8 mouse cellular contexts compared by ENCODE assay signal in genomic region chr12:12260979-12261960, GRCm38 (mm10). TPM values are rescaled to one million over a fixed set of nuclear protein-coding genes. Genes with fewer than 3 reads are reported as not detected.
A peak's percentile ranks its signal among the peaks of the same experiment; 100 is the strongest.
DNase-seq lines count a peak whose midpoint lies in the region; ATAC-seq and TF ChIP-seq lines count a peak whose summit lies in the region.

No protein-coding gene starts in this region.

- TF ChIP-seq POLR2A in kidney, adult 2 months (IDR thresholded peaks at IDR 0.05; ENCODE audit: low read depth, low read length), result no peak
- no peak for TF ChIP-seq POLR2A in brain, embryonic 14.5 days (IDR thresholded peaks at IDR 0.05; ENCODE audit: borderline replicate concordance, extremely low read depth, insufficient read depth, insufficient read length, poor library complexity, severe bottlenecking)

- H3K4me2 ChIP-seq in heart, embryonic 14.5 days (ENCODE audit: low read length), result peak overlapping the region; percentile 83
- peak overlapping the region; percentile 82 for H3K4me2 ChIP-seq in liver, postnatal 0 days (ENCODE audit: low read depth, low read length)

- DNase-seq in kidney, adult 2 months, result no peak
- no peak for DNase-seq in kidney, adult 18-20 months
- DNase-seq in brain, embryonic 14.5 days (ENCODE audit: low read depth), result peak; percentile 40
- DNase-seq in liver, postnatal 0 days, result no peak
- no peak for DNase-seq in urinary bladder, postnatal 4 days (ENCODE audit: low spot score in 2 of 2)
- DNase-seq in layer of hippocampus, adult 9-11 months, result no peak

- 0 out of 2 replicates have a peak, but pooled peaks cover 3% of the 10 kb centered on the region for H3K4me1 ChIP-seq in kidney, adult 2 months (ENCODE audit: control insufficient read depth, insufficient read depth, low read length)
- H3K4me1 ChIP-seq in heart, embryonic 14.5 days (ENCODE audit: control insufficient read depth in 2 of 2, insufficient read depth in 2 of 2, low read length in 2 of 2), result peaks cover 12 to 48% of the 10 kb centered on the region in 2 experiments
- 0 out of 2 replicates have a peak, but pooled peaks cover 2% of the 10 kb centered on the region for H3K4me1 ChIP-seq in liver, postnatal 0 days (ENCODE audit: insufficient read depth)

- no peaks in the 10 kb centered on the region for H3K27me3 ChIP-seq in kidney, adult 2 months (replicated peaks; ENCODE audit: control insufficient read depth, insufficient read depth, low read length)
- no peaks in the 10 kb centered on the region for H3K27me3 ChIP-seq in heart, embryonic 14.5 days (ENCODE audit: control insufficient read depth, insufficient read depth, low read length)
- H3K27me3 ChIP-seq in liver, postnatal 0 days (ENCODE audit: insufficient read depth, low read length), result no peaks in the 10 kb centered on the region

- peak overlapping the region; percentile 64; the same call in 1 of the 2 replicates for H3K4me3 ChIP-seq in kidney, adult 2 months (ENCODE audit: insufficient read depth, low read depth, low read length)
- H3K4me3 ChIP-seq in heart, embryonic 14.5 days (ENCODE audit: control insufficient read depth in 1 of 2, insufficient read depth in 1 of 2, low read depth in 1 of 2, low read length in 2 of 2), result peak overlapping the region in 1 of 2 experiments; percentile 79; a peak in 2 of 4 replicates
- no peak overlapping the region for H3K4me3 ChIP-seq in liver, postnatal 0 days (ENCODE audit: low read depth, low read length)

- peak overlapping the region; percentile 93; the same call in 1 of the 2 replicates for H3K9ac ChIP-seq in heart, embryonic 14.5 days (ENCODE audit: low read length)
- no peak overlapping the region for H3K9ac ChIP-seq in liver, postnatal 0 days (replicated peaks)

- peak overlapping the region; percentile 47; the same call in 1 of the 2 replicates for H3K27ac ChIP-seq in kidney, adult 2 months (ENCODE audit: insufficient read depth, low read depth, low read length)
- H3K27ac ChIP-seq in heart, embryonic 14.5 days (replicated peaks in 1 of 2; ENCODE audit: control insufficient read depth in 1 of 2, insufficient read depth in 1 of 2, low read depth in 2 of 2, low read length in 2 of 2), result peak overlapping the region in 1 of 2 experiments; percentile 84; a peak in 1 of 4 replicates
- H3K27ac ChIP-seq in liver, postnatal 0 days (ENCODE audit: low read depth), result no peak overlapping the region

- TF ChIP-seq CTCF in kidney, adult 2 months (conservative IDR thresholded peaks at IDR 0.05; ENCODE audit: insufficient read depth, insufficient read length, low read depth, low read length), result no peak
- TF ChIP-seq CTCF in brain, embryonic 14.5 days (IDR thresholded peaks at IDR 0.05; ENCODE audit: borderline replicate concordance, extremely low read depth, insufficient read depth, insufficient read length), result no peak
- TF ChIP-seq CTCF in liver, postnatal 0 days (IDR thresholded peaks at IDR 0.05; ENCODE audit: low read depth), result no peak

- WGBS in kidney, adult 2 months, result 75% methylated on average over 9 of the region's 9 CpGs
- WGBS in heart, embryonic 14.5 days, result 65% methylated on average over 9 of the region's 9 CpGs
- 74% methylated on average over 9 of the region's 9 CpGs for WGBS in liver, postnatal 0 days (ENCODE audit: insufficient replicate concordance)

- peak; percentile 11; the same call in 1 of the 2 replicates for ATAC-seq in heart, embryonic 14.5 days (ENCODE audit: insufficient number of reproducible peaks, insufficient read depth, low FRiP score, low read depth)
- 0 out of 2 replicates have a peak, but pooled peaks have one; percentile 5 for ATAC-seq in liver, postnatal 0 days
- ATAC-seq in erythroblast, adult 5-6 weeks (replicated peaks; ENCODE audit: low FRiP score, poor library complexity, severe bottlenecking), result no peak

- no peak for TF ChIP-seq EP300 in liver, postnatal 0 days (IDR thresholded peaks at IDR 0.05; ENCODE audit: low read depth)

- H3K9me3 ChIP-seq in heart, embryonic 14.5 days (ENCODE audit: control insufficient read depth, low read length), result no peaks in the 10 kb centered on the region
- H3K9me3 ChIP-seq in liver, postnatal 0 days (ENCODE audit: low read length), result no peaks in the 10 kb centered on the region

- H3K36me3 ChIP-seq in kidney, adult 2 months (ENCODE audit: control insufficient read depth, insufficient read depth, low read length), result no peaks in the 10 kb centered on the region
- H3K36me3 ChIP-seq in heart, embryonic 14.5 days (ENCODE audit: control insufficient read depth, insufficient read depth, low read length), result no peaks in the 10 kb centered on the region
- no peaks in the 10 kb centered on the region for H3K36me3 ChIP-seq in liver, postnatal 0 days (replicated peaks; ENCODE audit: insufficient read depth, low read length)

RNA-seq across cellular contexts. Expression of gene Fam49a, which starts 0.7 kb away (rescaled TPM):
- 2.4 and 3.4 TPM in 2 replicates for polyA plus RNA-seq in kidney, adult 2 months (2012; rRNA removed)
- 24.6 and 28.4 TPM in 2 replicates for polyA plus RNA-seq in brain, embryonic 14.5 days (2012; rRNA removed)
- polyA plus RNA-seq in heart, embryonic 14.5 days (2014; fragmentation: Nextera tagmentation; extraction: Ambion mirVana), result 37.8 and 40.5 TPM in 2 replicates
- 2.7 and 3.2 TPM in 2 replicates for polyA plus RNA-seq in liver, postnatal 0 days (2015; fragmentation: Nextera tagmentation; extraction: Ambion mirVana)
- total RNA-seq in erythroblast, adult 5-6 weeks (2015; ENCODE audit: low replicate concordance), result 3.1 TPM in 2 replicates
- 1.8 and 8.4 TPM in 2 replicates for total RNA-seq in erythroblast, adult 5-6 weeks (2017; ENCODE audit: low replicate concordance)
